Mouse (Mus musculus) spleen, postnatal 0 days (tissue): ENCODE data around the gene Nol4l. TPM values are rescaled to one million over a fixed set of nuclear protein-coding genes. Genes with fewer than 3 reads are reported as not detected.

Experiments
- polyA plus RNA-seq: library from polyadenylated mRNA; unstranded; fragments of >200 nt; fragmentation: Nextera tagmentation; extraction: Ambion mirVana; gene quantifications from 2 replicates; pipeline ENCODE4 v1.2.1, GENCODE M21; 2015

Nol4l gene
- 5.2 TPM in 2 replicates for polyA plus RNA-seq

DNA sequence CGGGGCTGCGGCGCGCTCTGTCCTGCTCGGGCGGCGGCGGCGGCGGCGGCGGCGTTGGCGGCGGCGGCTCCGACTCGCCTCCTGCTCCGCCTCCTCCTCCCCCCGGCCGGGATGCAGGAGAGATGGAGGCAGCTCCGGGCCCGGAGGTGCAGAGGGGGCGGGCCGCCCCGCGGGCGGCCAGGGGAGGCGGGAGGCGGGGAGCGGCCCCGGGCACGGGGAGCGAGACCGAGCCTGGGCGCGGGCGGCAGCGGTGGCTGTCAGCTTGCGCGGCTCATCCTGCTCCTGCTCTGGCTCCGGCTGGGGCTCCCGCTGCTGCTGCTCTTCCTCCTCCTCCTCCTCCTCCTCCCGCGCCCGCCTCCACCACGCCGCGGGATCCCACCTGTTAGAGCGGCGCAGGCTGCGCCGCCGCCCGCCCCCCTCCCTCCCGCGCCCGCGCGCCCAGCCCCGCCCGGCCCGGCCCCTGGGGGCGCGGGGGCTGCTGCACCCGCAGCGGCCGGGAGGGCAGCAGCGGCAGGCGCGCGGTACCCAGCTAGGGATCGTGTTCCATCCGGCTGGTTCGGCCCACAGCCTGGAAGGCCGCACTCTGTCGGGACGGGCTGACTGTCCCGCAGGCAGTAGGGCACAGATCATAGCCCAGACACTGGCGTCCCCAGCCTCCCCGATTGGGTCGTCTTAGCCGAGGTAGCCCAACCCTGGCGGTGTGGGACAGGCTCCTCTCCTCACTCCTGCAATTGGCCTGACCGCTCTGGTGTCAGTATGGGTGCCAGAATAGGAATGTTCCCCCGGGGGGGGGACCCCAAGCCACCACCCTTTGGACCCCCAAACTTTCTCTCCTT, at the start of gene Nol4l:
Nol4l (minus strand) TSS at position 41 of the 836 bp plus-strand sequence.

DNA sequence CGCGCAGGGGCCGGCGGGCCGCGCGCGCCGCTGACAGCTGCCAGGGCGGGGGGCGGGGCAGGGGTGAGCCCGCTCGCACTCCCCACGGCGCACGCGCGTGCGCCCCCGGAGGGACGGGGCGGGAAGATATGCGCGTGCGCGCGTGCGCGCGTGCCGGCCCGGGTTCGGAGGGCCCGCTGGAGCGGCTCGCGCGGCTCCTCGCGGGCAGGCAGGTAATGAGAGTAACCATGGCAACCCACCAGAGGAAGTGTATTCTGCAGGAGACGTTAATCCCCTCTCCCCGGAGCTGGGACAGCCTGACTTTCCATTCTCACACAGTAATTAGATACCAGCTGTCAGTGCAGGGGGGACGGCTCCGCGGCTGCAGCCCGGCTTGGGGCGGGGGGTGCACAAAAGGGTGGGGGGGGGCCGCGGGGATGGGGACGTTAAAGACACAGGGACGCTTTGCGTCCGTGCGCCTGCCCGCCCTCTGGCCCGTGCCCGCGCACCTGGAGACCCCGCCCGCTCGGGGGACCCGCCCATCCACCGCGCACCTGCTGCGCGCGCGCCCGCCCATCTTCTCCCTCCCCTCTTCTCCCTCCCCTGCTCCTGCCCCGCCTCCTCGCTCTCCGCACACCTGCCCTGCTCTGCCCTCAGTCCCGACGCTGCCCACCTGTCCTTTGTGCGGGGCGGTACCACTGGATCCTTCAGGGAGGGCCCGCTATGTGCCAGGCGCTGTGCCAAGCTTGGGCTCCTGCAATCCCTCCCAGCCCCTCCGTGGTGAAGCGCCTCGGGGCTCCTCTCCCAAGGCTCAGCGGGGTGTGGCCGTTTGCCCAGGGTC, 37.0 kb downstream of the Nol4l start, which contains the start of gene 4930404H24Rik:
4930404H24Rik (plus strand) TSS at position 218 of the 820 bp plus-strand sequence.

Other genes with a start within 250 kb of the Nol4l start
- gene Kif3b, start 238.6 kb downstream of the Nol4l start, polyA plus RNA-seq, result 2.8 and 3.9 TPM in 2 replicates
- 10.9 and 13.5 TPM in 2 replicates for gene Asxl1, start 184.1 kb downstream of the Nol4l start, polyA plus RNA-seq
- gene 4930404H24Rik, start 37.2 kb downstream of the Nol4l start, polyA plus RNA-seq, result not detected in 2 replicates
- gene Commd7, start 102.8 kb upstream of the Nol4l start, polyA plus RNA-seq, result 42.7 and 49.4 TPM in 2 replicates
- 7.1 and 10.0 TPM in 2 replicates for gene Dnmt3b, start 119.5 kb upstream of the Nol4l start, polyA plus RNA-seq
- gene Dnmt3c, start 166.7 kb upstream of the Nol4l start, polyA plus RNA-seq, result 1.2 and 1.4 TPM in 2 replicates
- gene Mapre1, start 211.3 kb upstream of the Nol4l start, polyA plus RNA-seq, result 149 and 160 TPM in 2 replicates
- 0.12 and 0.25 TPM in 2 replicates for gene Efcab8, start 250.0 kb upstream of the Nol4l start, polyA plus RNA-seq